Mouse (Mus musculus) CH12.LX (cell line): ENCODE data around the gene Prnp.

Source experiments
- CTCF ChIP-seq, 2 experiments: IDR thresholded peaks in 1 of 2; conservative IDR thresholded peaks in 1 of 2; 2 replicates each; pipeline ENCODE4 v1.5.1; 2011 to 2012; ENCODE audit warnings: low read depth in 2 of 2, low read length in 2 of 2, improper control_type of control experiment in 1 of 2, inconsistent platforms in 1 of 2, mild to moderate bottlenecking in 1 of 2, moderate library complexity in 1 of 2
- EP300 ChIP-seq: IDR thresholded peaks from 2 replicates; pipeline ENCODE4 v1.6.1; 2011; ENCODE audit warnings: low read length, improper control_type of control experiment
- HCFC1 ChIP-seq: IDR thresholded peaks from 2 replicates; pipeline ENCODE4 v1.6.1; 2012; ENCODE audit warnings: low read depth, mild to moderate bottlenecking, inconsistent platforms, low read length, improper control_type of control experiment
- IRF4 ChIP-seq: IDR thresholded peaks from 2 replicates; pipeline ENCODE4 v1.6.1; 2014; ENCODE audit warnings: low read depth, mild to moderate bottlenecking, inconsistent platforms, low read length, improper control_type of control experiment
- MAFK ChIP-seq: IDR thresholded peaks from 2 replicates; pipeline ENCODE4 v1.6.1; 2011; ENCODE audit warnings: low read length, improper control_type of control experiment; ENCODE audit not compliant: insufficient replicate concordance
- MAZ ChIP-seq: IDR thresholded peaks from 2 replicates; pipeline ENCODE4 v1.6.1; 2012; ENCODE audit warnings: low read depth, mild to moderate bottlenecking, inconsistent platforms, low read length, improper control_type of control experiment, moderate library complexity
- PAX5 ChIP-seq: IDR thresholded peaks from 2 replicates; pipeline ENCODE4 v1.6.1; 2012; ENCODE audit warnings: low read length, inconsistent platforms, mixed read lengths
- POLR2A ChIP-seq: IDR thresholded peaks from 2 replicates; pipeline ENCODE4 v1.6.1; 2011; ENCODE audit warnings: low read depth, mild to moderate bottlenecking, improper control_type of control experiment, low read length
- RCOR1 ChIP-seq: conservative IDR thresholded peaks from 2 replicates; pipeline ENCODE4 v1.6.1; 2012; ENCODE audit warnings: low read depth, mild to moderate bottlenecking, inconsistent platforms, low read length, improper control_type of control experiment
- USF1 ChIP-seq: IDR thresholded peaks from 2 replicates; pipeline ENCODE4 v1.6.1; 2014; ENCODE audit warnings: low read depth, mild to moderate bottlenecking, inconsistent platforms, low read length, improper control_type of control experiment

GRCm38 (mm10) chr2:131941501-131941900 is 31.8 kb downstream of the Prnp start:
- no peak for TF ChIP-seq MAFK
- no peak for TF ChIP-seq EP300
- no peak for TF ChIP-seq CTCF (conservative IDR thresholded peaks at IDR 0.05 in 1 of 2, IDR thresholded peaks at IDR 0.05 in 1 of 2; ENCODE audit: low read depth in 2 of 2, low read length in 2 of 2)
- TF ChIP-seq HCFC1, result no peak
- TF ChIP-seq MAZ, result no peak
- no peak for TF ChIP-seq IRF4
- no peak for TF ChIP-seq RCOR1
- TF ChIP-seq PAX5, result no peak
- TF ChIP-seq USF1, result no peak
- no peak for TF ChIP-seq POLR2A
